Mouse (Mus musculus) bone marrow macrophage, adult 2 months (primary cell): Measurements from ENCODE around the gene Rgs5.

Experiments
- CTCF ChIP-seq: IDR thresholded peaks from 2 replicates; pipeline ENCODE4 v1.5.1; 2012; ENCODE audit warnings: low read depth, mild to moderate bottlenecking, low read length, moderate library complexity
- POLR2A ChIP-seq: IDR thresholded peaks from 2 replicates; pipeline ENCODE4 v1.6.1; 2012; ENCODE audit warnings: mild to moderate bottlenecking, low read depth, low read length, borderline replicate concordance

DNA sequence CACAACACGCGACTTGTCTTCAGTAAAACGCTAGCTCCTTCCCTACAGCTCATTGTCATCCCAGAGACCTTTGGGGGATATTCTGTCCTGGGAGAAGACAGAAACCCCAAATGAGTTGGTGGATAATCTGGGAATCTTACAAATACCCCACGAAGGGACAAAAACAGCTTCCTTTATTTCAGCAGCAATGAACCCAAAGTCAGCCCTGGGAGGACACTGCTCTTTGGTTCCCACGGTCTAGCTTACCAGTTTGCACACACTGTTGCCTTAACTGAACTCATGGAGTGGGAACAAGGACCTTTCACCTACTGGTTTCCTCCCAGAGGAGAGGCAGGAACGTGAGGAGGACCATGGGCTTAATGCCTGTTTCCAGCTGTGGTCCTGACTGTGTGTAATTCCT is 81.9 kb downstream of the Rgs5 start:
- TF ChIP-seq POLR2A (no peak), CTCF (no peak)
